Mouse (Mus musculus) forebrain, embryonic 15.5 days (tissue): ENCODE results near the gene Traf2. TPM values are rescaled to one million over a fixed set of nuclear protein-coding genes. Genes with fewer than 3 reads are reported as not detected.
"Not testable (repeated sequence)": the region's sequence is repeated elsewhere in the genome, so short reads cannot be mapped to it uniquely, and the experiment has no call there.

Experiments
- ATAC-seq: fragments of 200-750 bp; cut with Nextera tagmentation; replicated peaks from 2 replicates; pipeline ENCODE4 v1.8.0; 2017; ENCODE audit warnings: mild to moderate bottlenecking, moderate TSS enrichment, moderate library complexity
- H3K27ac ChIP-seq: fragments of 300-500 bp; sonication (generic); replicated peaks from 2 replicates; pipeline ENCODE4 v1.5.1; 2015; ENCODE audit warnings: mild to moderate bottlenecking, inconsistent platforms
- H3K27me3 ChIP-seq: fragments of 300-500 bp; sonication (generic); 2 replicates; pipeline ENCODE4 v1.6.1; 2015; ENCODE audit warnings: inconsistent platforms
- H3K36me3 ChIP-seq: fragments of 300-500 bp; sonication (generic); 2 replicates; pipeline ENCODE4 v1.6.1; 2015; ENCODE audit warnings: mild to moderate bottlenecking, inconsistent platforms
- H3K4me1 ChIP-seq: fragments of 300-500 bp; sonication (generic); 2 replicates; pipeline ENCODE4 v1.6.1; 2015; ENCODE audit warnings: inconsistent platforms
- H3K4me2 ChIP-seq: fragments of 300-500 bp; sonication (generic); replicated peaks from 2 replicates; pipeline ENCODE4 v1.6.1; 2015; ENCODE audit warnings: mild to moderate bottlenecking, inconsistent platforms
- H3K4me3 ChIP-seq: fragments of 300-500 bp; sonication (generic); 2 replicates; pipeline ENCODE4 v1.5.1; 2015; ENCODE audit warnings: mild to moderate bottlenecking, inconsistent platforms
- H3K9ac ChIP-seq: fragments of 300-500 bp; sonication (generic); replicated peaks from 2 replicates; pipeline ENCODE4 v1.6.1; 2015; ENCODE audit warnings: mild to moderate bottlenecking, inconsistent platforms
- H3K9me3 ChIP-seq: fragments of 300-500 bp; sonication (generic); 2 replicates; pipeline ENCODE4 v1.6.1; 2016; ENCODE audit warnings: inconsistent platforms
- WGBS: fragments of 180-500 bp; shearing (Covaris S2); methylation state at CpG from one replicate; pipeline ENCODE4 v1.1.7; 2015; ENCODE audit warnings: mixed read lengths; 5-methylcytosine and 5-hydroxymethylcytosine counted together
- polyA plus RNA-seq: library from polyadenylated mRNA; unstranded; fragments of >200 nt; fragmentation: Nextera tagmentation; extraction: Ambion mirVana; gene quantifications from 2 replicates; pipeline ENCODE4 v1.2.1, GENCODE M21; 2015

The Traf2 gene
- polyA plus RNA-seq, 1 experiment from 2014 or later = 28.6 TPM

GRCm38 (mm10) chr2:25556296-25556695 is 9.6 kb upstream of the Traf2 start:
- Histone ChIP-seq H3K27me3 (no peaks in the 10 kb centered on the region), H3K27ac (no peak overlapping the region), H3K4me3 (no peak overlapping the region; the same call in 1 of the 2 replicates), H3K4me1 (peaks cover 25% of the 10 kb centered on the region), H3K4me2 (no peak overlapping the region), H3K36me3 (peaks cover 13% of the 10 kb centered on the region), H3K9me3 (no peaks in the 10 kb centered on the region), H3K9ac (no peak overlapping the region)
- no peak for ATAC-seq
- WGBS = 59% methylated on average over 1 of the region's 1 CpGs

- H3K4me2 ChIP-seq, H3K4me3 ChIP-seq, ATAC-seq, H3K9me3 ChIP-seq, H3K9ac ChIP-seq, H3K27me3 ChIP-seq, H3K36me3 ChIP-seq, H3K27ac ChIP-seq: not testable (repeated sequence)
- H3K4me1 ChIP-seq = peaks cover 25% of the 10 kb centered on the region
- WGBS = 50% methylated on average over 2 of the region's 2 CpGs
Observed at GRCm38 (mm10) chr2:25555479-25555878, 8.7 kb upstream of the Traf2 start.

GRCm38 (mm10) chr2:25553171-25553786 is 6.5 kb upstream of the Traf2 start:
- not testable (repeated sequence) for H3K9me3 ChIP-seq, H3K27me3 ChIP-seq, ATAC-seq, H3K4me3 ChIP-seq, H3K4me2 ChIP-seq, H3K27ac ChIP-seq, H3K9ac ChIP-seq, H3K36me3 ChIP-seq
- peaks cover 11% of the 10 kb centered on the region for H3K4me1 ChIP-seq
- WGBS = 89% methylated on average over 4 of the region's 4 CpGs

- ATAC-seq = no peak
- H3K4me3 ChIP-seq = no peak overlapping the region
- no peak overlapping the region for H3K4me2 ChIP-seq
- H3K9ac ChIP-seq = no peak overlapping the region
- H3K27me3 ChIP-seq = no peaks in the 10 kb centered on the region
- WGBS = 34% methylated on average over 5 of the region's 5 CpGs
- H3K4me1 ChIP-seq = peaks cover 9% of the 10 kb centered on the region
- H3K36me3 ChIP-seq = no peaks in the 10 kb centered on the region
- H3K9me3 ChIP-seq = no peaks in the 10 kb centered on the region
- no peak overlapping the region for H3K27ac ChIP-seq
Observed at GRCm38 (mm10) chr2:25551186-25551585, 4.4 kb upstream of the Traf2 start.

GRCm38 (mm10) chr2:25549021-25549991 is 2.6 kb upstream of the Traf2 start:
- 79% methylated on average over 9 of the region's 9 CpGs for WGBS
- H3K4me1 ChIP-seq = peaks cover 15% of the 10 kb centered on the region
- H3K9me3 ChIP-seq = no peaks in the 10 kb centered on the region

GRCm38 (mm10) chr2:25545996-25546810 is 537 bp downstream of the Traf2 start:
- ATAC-seq = peak; percentile 47
- Histone ChIP-seq H3K4me1 (peaks cover 15% of the 10 kb centered on the region), H3K27me3 (no peaks in the 10 kb centered on the region), H3K4me3 (peak overlapping the region; percentile 59), H3K9me3 (no peaks in the 10 kb centered on the region), H3K36me3 (no peaks in the 10 kb centered on the region), H3K9ac (peak overlapping the region; percentile 57), H3K4me2 (peak overlapping the region; percentile 57), H3K27ac (peak overlapping the region; percentile 49; the same call in 1 of the 2 replicates)
- 8% methylated on average over 41 of the region's 43 CpGs for WGBS

More at GRCm38 (mm10) chr2:25549021-25549991, 2.6 kb upstream of the Traf2 start:
- no peak for ATAC-seq
- H3K4me3 ChIP-seq = no peak overlapping the region
- no peaks in the 10 kb centered on the region for H3K27me3 ChIP-seq
- H3K27ac ChIP-seq = no peak overlapping the region
- H3K36me3 ChIP-seq = no peaks in the 10 kb centered on the region
- H3K4me2 ChIP-seq = no peak overlapping the region
- no peak overlapping the region for H3K9ac ChIP-seq

- no peak for ATAC-seq
- Histone ChIP-seq H3K36me3 (peaks cover 7% of the 10 kb centered on the region; the same call in 1 of the 2 replicates), H3K9ac (no peak overlapping the region), H3K4me1 (peaks cover 8% of the 10 kb centered on the region), H3K4me3 (no peak overlapping the region), H3K27me3 (no peaks in the 10 kb centered on the region), H3K4me2 (no peak overlapping the region), H3K27ac (no peak overlapping the region), H3K9me3 (no peaks in the 10 kb centered on the region)
- 88% methylated on average over 10 of the region's 10 CpGs for WGBS
Observed at GRCm38 (mm10) chr2:25541644-25542367, 4.9 kb downstream of the Traf2 start.

GRCm38 (mm10) chr2:25540541-25540948 is 6.2 kb downstream of the Traf2 start:
- no peak for ATAC-seq

GRCm38 (mm10) chr2:25536531-25536930 is 10.2 kb downstream of the Traf2 start:
- H3K9ac ChIP-seq = no peak overlapping the region
- H3K4me2 ChIP-seq = no peak overlapping the region
- H3K4me1 ChIP-seq = no peaks in the 10 kb centered on the region
- WGBS = 94% methylated on average over 8 of the region's 8 CpGs
- H3K36me3 ChIP-seq = peaks cover 19% of the 10 kb centered on the region
- H3K4me3 ChIP-seq = no peak overlapping the region
- no peak overlapping the region for H3K27ac ChIP-seq
- ATAC-seq = no peak
- H3K9me3 ChIP-seq = no peaks in the 10 kb centered on the region
- no peaks in the 10 kb centered on the region for H3K27me3 ChIP-seq

More at GRCm38 (mm10) chr2:25540541-25540948, 6.2 kb downstream of the Traf2 start:
- no peaks in the 10 kb centered on the region for H3K4me1 ChIP-seq
- H3K4me3 ChIP-seq = no peak overlapping the region
- no peak overlapping the region for H3K9ac ChIP-seq
- 95% methylated on average over 4 of the region's 4 CpGs for WGBS
- H3K36me3 ChIP-seq = peaks cover 17% of the 10 kb centered on the region
- no peak overlapping the region for H3K4me2 ChIP-seq
- H3K27me3 ChIP-seq = no peaks in the 10 kb centered on the region
- H3K27ac ChIP-seq = no peak overlapping the region
- H3K9me3 ChIP-seq = no peaks in the 10 kb centered on the region

GRCm38 (mm10) chr2:25534866-25535182 is 11.9 kb downstream of the Traf2 start:
- no peak overlapping the region for H3K9ac ChIP-seq
- no peaks in the 10 kb centered on the region for H3K9me3 ChIP-seq
- no peaks in the 10 kb centered on the region for H3K27me3 ChIP-seq
- peaks cover 25% of the 10 kb centered on the region for H3K36me3 ChIP-seq
- no peak overlapping the region for H3K4me2 ChIP-seq
- no peak overlapping the region for H3K27ac ChIP-seq
- WGBS = 96% methylated on average over 2 of the region's 2 CpGs
- ATAC-seq = no peak
- H3K4me1 ChIP-seq = no peaks in the 10 kb centered on the region
- H3K4me3 ChIP-seq = no peak overlapping the region

GRCm38 (mm10) chr2:25534178-25534865 is 12.4 kb downstream of the Traf2 start:
- no peak overlapping the region for H3K27ac ChIP-seq
- no peak overlapping the region for H3K9ac ChIP-seq
- H3K27me3 ChIP-seq = no peaks in the 10 kb centered on the region
- no peak overlapping the region for H3K4me3 ChIP-seq
- no peak for ATAC-seq
- H3K36me3 ChIP-seq = peaks cover 29% of the 10 kb centered on the region
- H3K4me1 ChIP-seq = no peaks in the 10 kb centered on the region
- H3K4me2 ChIP-seq = no peak overlapping the region
- no peaks in the 10 kb centered on the region for H3K9me3 ChIP-seq
- 93% methylated on average over 3 of the region's 3 CpGs for WGBS
